Mouse (Mus musculus): Measurements from ENCODE around the gene Lce1m. TPM values are rescaled to one million over a fixed set of nuclear protein-coding genes. Genes with fewer than 3 reads are reported as not detected.

The Lce1m gene
- not detected in 2 replicates for polyA plus RNA-seq (2015; fragmentation: Nextera tagmentation; extraction: Ambion mirVana)

DNA sequence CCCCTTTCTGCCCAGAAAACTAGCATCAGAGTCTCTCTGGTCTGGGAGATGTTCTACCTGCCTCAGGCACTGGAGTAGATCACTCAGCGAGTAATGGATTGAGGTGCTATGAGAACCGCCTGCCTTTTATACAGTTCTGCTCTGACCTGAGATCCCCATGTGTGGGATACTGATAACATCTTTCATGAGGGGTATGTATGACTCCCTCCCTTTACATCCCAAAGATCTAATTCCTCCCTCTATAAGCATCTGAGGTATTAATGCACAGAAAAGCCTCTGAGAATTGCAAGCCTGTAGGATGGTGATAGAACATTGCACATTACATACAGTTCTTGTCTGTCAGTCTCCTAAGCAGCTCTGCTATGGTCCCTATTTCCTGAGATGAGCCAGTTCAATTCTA, at the start of gene Lce1m:
Lce1m (minus strand) TSS at position 101 of the 400 bp plus-strand sequence.

DNA sequence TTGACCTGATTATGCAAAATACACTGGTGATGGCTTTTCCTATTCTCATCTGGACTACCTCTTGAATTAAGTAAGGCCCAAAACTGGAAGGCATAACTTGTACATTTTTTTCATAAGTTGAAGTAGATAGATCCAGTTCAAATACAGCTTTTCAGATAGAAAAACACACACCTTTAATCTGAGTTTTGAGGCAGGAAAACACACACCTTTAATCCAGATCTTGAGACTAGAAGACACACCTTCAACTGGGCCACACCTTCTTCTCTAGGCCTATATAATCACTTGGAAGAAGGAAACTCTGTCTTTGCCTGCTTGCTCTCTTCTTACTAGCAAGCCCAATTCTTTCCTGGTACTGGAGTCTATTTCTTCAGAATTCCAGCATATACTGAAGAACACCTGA, 49.7 kb upstream of the Lce1m start, which contains the start of gene Gm4858:
Gm4858 (plus strand) TSS at position 301 of the 400 bp plus-strand sequence.

DNA sequence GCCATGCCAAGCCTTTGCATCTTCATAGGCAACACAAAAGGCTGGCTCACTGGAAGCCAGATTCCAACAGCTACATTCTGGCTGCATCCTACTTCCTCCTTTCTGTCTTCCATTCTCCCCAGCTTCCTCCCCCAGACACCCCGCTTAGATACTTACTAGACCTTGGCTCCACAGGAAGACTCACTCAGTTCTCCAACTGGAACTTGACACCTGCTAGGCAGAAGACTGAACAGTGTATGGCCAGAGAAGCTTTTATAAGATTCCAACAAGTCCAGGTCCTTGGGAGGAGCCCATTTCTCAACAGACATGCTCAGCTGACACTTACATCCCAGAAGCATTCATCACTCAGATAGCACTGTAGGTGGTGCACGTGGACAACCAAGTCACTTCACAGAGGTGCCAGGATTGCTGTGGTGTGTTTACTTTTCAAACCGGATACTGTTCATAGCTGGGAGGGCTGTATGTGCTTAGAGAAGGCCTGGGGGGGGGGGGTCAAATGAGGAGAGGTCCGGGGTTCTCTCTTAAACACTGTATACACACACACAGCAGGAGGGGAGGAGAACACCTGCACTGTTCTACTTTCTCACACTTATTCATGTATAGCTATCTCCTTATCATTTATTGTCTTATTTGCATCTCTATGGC, 3.3 kb downstream of the Lce1m start, which contains the start of gene Crct1:
Crct1 (minus strand) TSS at position 228 of the 645 bp plus-strand sequence.

DNA sequence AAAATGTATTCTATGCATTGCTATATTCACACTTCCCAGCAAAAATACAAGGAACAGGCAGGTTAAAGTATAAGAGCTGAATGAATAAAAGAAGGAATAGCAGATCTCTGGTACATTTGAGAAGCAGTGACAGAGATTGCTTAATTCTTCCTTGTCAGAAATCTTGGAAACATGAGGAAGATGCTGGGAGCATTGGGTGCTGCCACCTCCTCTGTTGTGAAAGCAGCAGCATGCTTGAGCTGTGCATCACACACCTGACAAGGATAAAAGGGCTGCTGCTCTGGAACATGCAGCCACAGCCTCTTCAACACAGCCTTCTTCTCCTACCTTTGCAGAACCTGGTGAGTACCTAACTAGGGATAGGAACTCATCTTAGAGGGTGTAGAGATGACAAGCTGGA, 26.9 kb downstream of the Lce1m start, which contains the start of gene Lce3f:
Lce3f (plus strand) TSS at position 301 of the 400 bp plus-strand sequence.

Other genes with a start within 250 kb of the Lce1m start
- gene Lce1i, start 240.2 kb downstream of the Lce1m start, polyA plus RNA-seq (2015; fragmentation: Nextera tagmentation; extraction: Ambion mirVana): not detected in 2 replicates
- not detected in 2 replicates for gene Lce1j, start 228.5 kb downstream of the Lce1m start, polyA plus RNA-seq (2015; fragmentation: Nextera tagmentation; extraction: Ambion mirVana)
- gene Lce1k, start 211.2 kb downstream of the Lce1m start, polyA plus RNA-seq (2015; fragmentation: Nextera tagmentation; extraction: Ambion mirVana): not detected in 2 replicates
- not detected in 2 replicates for gene Kprp, start 191.8 kb downstream of the Lce1m start, polyA plus RNA-seq (2015; fragmentation: Nextera tagmentation; extraction: Ambion mirVana)
- not detected in 2 replicates for gene Lce1l, start 167.8 kb downstream of the Lce1m start, polyA plus RNA-seq (2015; fragmentation: Nextera tagmentation; extraction: Ambion mirVana)
- gene 2310050C09Rik, start 148.8 kb downstream of the Lce1m start, polyA plus RNA-seq (2015; fragmentation: Nextera tagmentation; extraction: Ambion mirVana): not detected in 2 replicates
- not detected in 2 replicates for gene Lce3a, start 92.8 kb downstream of the Lce1m start, polyA plus RNA-seq (2015; fragmentation: Nextera tagmentation; extraction: Ambion mirVana)
- gene Lce3b, start 86.1 kb downstream of the Lce1m start, polyA plus RNA-seq (2015; fragmentation: Nextera tagmentation; extraction: Ambion mirVana): not detected in 2 replicates
- gene Lce3c, start 74.6 kb downstream of the Lce1m start, polyA plus RNA-seq (2015; fragmentation: Nextera tagmentation; extraction: Ambion mirVana): not detected in 2 replicates
- gene Lce3d, start 61.7 kb downstream of the Lce1m start, polyA plus RNA-seq (2015; fragmentation: Nextera tagmentation; extraction: Ambion mirVana): not detected in 2 replicates
- gene Lce3e, start 52.0 kb downstream of the Lce1m start, polyA plus RNA-seq (2015; fragmentation: Nextera tagmentation; extraction: Ambion mirVana): not detected in 2 replicates
- not detected in 2 replicates for gene Lce3f, start 26.8 kb downstream of the Lce1m start, polyA plus RNA-seq (2015; fragmentation: Nextera tagmentation; extraction: Ambion mirVana)
- gene Crct1, start 3.4 kb downstream of the Lce1m start, polyA plus RNA-seq (2015; fragmentation: Nextera tagmentation; extraction: Ambion mirVana): 0.25 TPM in 1 of 2 replicates, not detected in the other
- not detected in 2 replicates for gene Gm4858, start 49.8 kb upstream of the Lce1m start, polyA plus RNA-seq (2015; fragmentation: Nextera tagmentation; extraction: Ambion mirVana)
- gene Crnn, start 125.7 kb upstream of the Lce1m start, polyA plus RNA-seq (2015; fragmentation: Nextera tagmentation; extraction: Ambion mirVana): not detected in 2 replicates
- not detected in 2 replicates for gene Flg2, start 178.2 kb upstream of the Lce1m start, polyA plus RNA-seq (2015; fragmentation: Nextera tagmentation; extraction: Ambion mirVana)

Data from spleen, postnatal 0 days (tissue).